Mouse (Mus musculus) MEL (cell line): ENCODE data around the gene Wdr75. TPM values are rescaled to one million over a fixed set of nuclear protein-coding genes. Genes with fewer than 3 reads are reported as not detected.

Source experiments
- DNase-seq: peaks from one replicate; pipeline ENCODE4 v3.0.0; 2011; ENCODE audit warnings: low read depth, low spot score
- H3K27ac ChIP-seq: 2 replicates; pipeline ENCODE4 v1.5.1; 2012; ENCODE audit warnings: low read depth, mild to moderate bottlenecking, control low read depth, low read length, moderate library complexity; ENCODE audit not compliant: control insufficient read depth
- H3K27me3 ChIP-seq, 2 experiments: fragments of 150-350 bp in 1 of 2; sonication (generic) in 1 of 2; 2 replicates each; pipeline ENCODE4 v1.6.1; 2012; ENCODE audit warnings: low read length in 2 of 2, mild to moderate bottlenecking in 2 of 2, improper control_type of control experiment in 1 of 2, moderate library complexity in 1 of 2; ENCODE audit not compliant: insufficient read depth in 2 of 2, control insufficient read depth in 1 of 2
- H3K36me3 ChIP-seq, 2 experiments: 2 replicates each; pipeline ENCODE4 v1.6.1; 2012 to 2014; ENCODE audit warnings: low read length in 2 of 2, improper control_type of control experiment in 1 of 2, inconsistent platforms in 1 of 2, mild to moderate bottlenecking in 1 of 2; ENCODE audit not compliant: insufficient read depth in 2 of 2, control insufficient read depth in 1 of 2
- H3K4me1 ChIP-seq, 2 experiments: fragments of 150-350 bp in 1 of 2; sonication (generic) in 1 of 2; 2 replicates each; pipeline ENCODE4 v1.6.1; 2012; ENCODE audit warnings: low read length in 2 of 2, improper control_type of control experiment in 1 of 2, mild to moderate bottlenecking in 1 of 2; ENCODE audit not compliant: insufficient read depth in 2 of 2, control insufficient read depth in 1 of 2
- H3K4me3 ChIP-seq, 2 experiments: fragments of 150-350 bp in 1 of 2; sonication (generic) in 1 of 2; 2 replicates each; pipeline ENCODE4 v1.5.1; 2012; ENCODE audit warnings: low read depth in 2 of 2, low read length in 2 of 2, mild to moderate bottlenecking in 2 of 2, moderate library complexity in 2 of 2, control low read depth in 1 of 2, improper control_type of control experiment in 1 of 2; ENCODE audit not compliant: control insufficient read depth in 1 of 2, insufficient read depth in 1 of 2
- H3K79me2 ChIP-seq: 2 replicates; pipeline ENCODE4 v1.6.1; 2012; ENCODE audit warnings: mild to moderate bottlenecking, low read length, moderate library complexity; ENCODE audit not compliant: control insufficient read depth, poor library complexity, insufficient read depth
- H3K9ac ChIP-seq: 2 replicates; pipeline ENCODE4 v1.6.1; 2012; ENCODE audit warnings: low read depth, mild to moderate bottlenecking, control low read depth, low read length, moderate library complexity; ENCODE audit not compliant: control insufficient read depth, poor library complexity, severe bottlenecking
- H3K9me3 ChIP-seq: fragments of 150-350 bp; sonication (generic); replicated peaks from 2 replicates; pipeline ENCODE4 v1.6.1; 2012; ENCODE audit warnings: mild to moderate bottlenecking, low read length, improper control_type of control experiment, moderate library complexity; ENCODE audit not compliant: insufficient read depth
- CHD1 ChIP-seq: IDR thresholded peaks from 2 replicates; pipeline ENCODE4 v1.6.1; 2012; ENCODE audit warnings: low read depth, mild to moderate bottlenecking, inconsistent platforms, low read length, improper control_type of control experiment
- CTCF ChIP-seq, 3 experiments: IDR thresholded peaks in 2 of 3; conservative IDR thresholded peaks in 1 of 3; 2 replicates each; pipeline ENCODE4 v1.5.1; 2011 to 2012; ENCODE audit warnings: low read length in 3 of 3, low read depth in 2 of 3, mild to moderate bottlenecking in 2 of 3, improper control_type of control experiment in 1 of 3, inconsistent platforms in 1 of 3, mixed read lengths in 1 of 3, moderate library complexity in 1 of 3; ENCODE audit not compliant: control insufficient read depth in 1 of 3, insufficient read depth in 1 of 3, poor library complexity in 1 of 3, severe bottlenecking in 1 of 3
- E2F4 ChIP-seq: IDR thresholded peaks from 2 replicates; pipeline ENCODE4 v1.6.1; 2011; ENCODE audit warnings: low read depth, low read length, improper control_type of control experiment, borderline replicate concordance
- ELF1 ChIP-seq: IDR thresholded peaks from 2 replicates; pipeline ENCODE4 v1.6.1; 2014; ENCODE audit warnings: low read depth, mild to moderate bottlenecking, inconsistent platforms, low read length, improper control_type of control experiment, moderate library complexity
- EP300 ChIP-seq, 2 experiments: IDR thresholded peaks; 2 replicates each; pipeline ENCODE4 v1.6.1; 2011; ENCODE audit warnings: improper control_type of control experiment in 2 of 2, low read length in 2 of 2, low read depth in 1 of 2, mild to moderate bottlenecking in 1 of 2
- GABPA ChIP-seq: IDR thresholded peaks from 2 replicates; pipeline ENCODE4 v1.6.1; 2012; ENCODE audit warnings: low read depth, mild to moderate bottlenecking, inconsistent platforms, low read length, improper control_type of control experiment, moderate library complexity
- GATA1 ChIP-seq: IDR thresholded peaks from 2 replicates; pipeline ENCODE4 v1.6.1; 2011; ENCODE audit warnings: low read depth, low read length, improper control_type of control experiment
- HCFC1 ChIP-seq: IDR thresholded peaks from 2 replicates; pipeline ENCODE4 v1.6.1; 2012; ENCODE audit warnings: low read depth, mild to moderate bottlenecking, inconsistent platforms, low read length, improper control_type of control experiment, moderate library complexity
- JUND ChIP-seq: IDR thresholded peaks from 2 replicates; pipeline ENCODE4 v1.6.1; 2011; ENCODE audit warnings: low read depth, mild to moderate bottlenecking, improper control_type of control experiment, low read length
- KAT2A ChIP-seq: conservative IDR thresholded peaks from 2 replicates; pipeline ENCODE4 v1.6.1; 2012; ENCODE audit warnings: low read depth, low read length, improper control_type of control experiment, inconsistent platforms
- MAX ChIP-seq: IDR thresholded peaks from 2 replicates; pipeline ENCODE4 v1.6.1; 2011; ENCODE audit warnings: low read length, improper control_type of control experiment
- MAZ ChIP-seq: IDR thresholded peaks from 2 replicates; pipeline ENCODE4 v1.6.1; 2012; ENCODE audit warnings: low read depth, mild to moderate bottlenecking, inconsistent platforms, low read length, improper control_type of control experiment
- POLR2AphosphoS2 ChIP-seq: IDR thresholded peaks from 2 replicates; pipeline ENCODE4 v1.6.1; 2011; ENCODE audit warnings: low read length, improper control_type of control experiment
- POLR2AphosphoS5 ChIP-seq: IDR thresholded peaks from 2 replicates; pipeline ENCODE4 v1.6.1; 2012; ENCODE audit warnings: low read depth, borderline replicate concordance, mild to moderate bottlenecking, inconsistent platforms, low read length, moderate library complexity, mixed read lengths
- RAD21 ChIP-seq: IDR thresholded peaks from 2 replicates; pipeline ENCODE4 v1.6.1; 2011; ENCODE audit warnings: mild to moderate bottlenecking, low read depth, low read length, improper control_type of control experiment
- RCOR1 ChIP-seq: IDR thresholded peaks from 2 replicates; pipeline ENCODE4 v1.6.1; 2012; ENCODE audit warnings: low read depth, mild to moderate bottlenecking, inconsistent platforms, low read length, improper control_type of control experiment
- SMC3 ChIP-seq: IDR thresholded peaks from 2 replicates; pipeline ENCODE4 v1.6.1; 2011; ENCODE audit warnings: low read depth, low read length, improper control_type of control experiment
- USF1 ChIP-seq: IDR thresholded peaks from 2 replicates; pipeline ENCODE4 v1.6.1; 2014; ENCODE audit warnings: low read depth, mild to moderate bottlenecking, inconsistent platforms, low read length, improper control_type of control experiment, moderate library complexity
- USF2 ChIP-seq, 2 experiments: IDR thresholded peaks; 2 replicates each; pipeline ENCODE4 v1.6.1; 2011 to 2012; ENCODE audit warnings: improper control_type of control experiment in 2 of 2, low read length in 2 of 2, borderline replicate concordance in 1 of 2, inconsistent platforms in 1 of 2, low read depth in 1 of 2, mild to moderate bottlenecking in 1 of 2; ENCODE audit not compliant: insufficient read depth in 1 of 2
- ZKSCAN1 ChIP-seq: IDR thresholded peaks from 2 replicates; pipeline ENCODE4 v1.6.1; 2012; ENCODE audit warnings: low read depth, mild to moderate bottlenecking, inconsistent platforms, low read length, improper control_type of control experiment, moderate library complexity
- ZMIZ1 ChIP-seq: IDR thresholded peaks from 2 replicates; pipeline ENCODE4 v1.6.1; 2012; ENCODE audit warnings: low read depth, mild to moderate bottlenecking, inconsistent platforms, low read length, improper control_type of control experiment, moderate library complexity
- polyA plus RNA-seq, 2 experiments: library from polyadenylated mRNA; stranded (reverse) in 1 of 2; unstranded in 1 of 2; fragments of >175 nt in 1 of 2; fragments of >200 nt in 1 of 2; gene quantifications; 2 replicates each; pipeline versions ENCODE4 v1.2.1 to v1.2.4; 2012; ENCODE audit warnings: low replicate concordance in 2 of 2, low read depth in 1 of 2; ENCODE audit not compliant: insufficient read length in 2 of 2, insufficient read depth in 1 of 2, missing spikeins in 1 of 2
- total RNA-seq: library from RNA; depleted of rRNA; stranded (reverse); fragments of 300-350 nt; gene quantifications from 2 replicates; pipeline ENCODE4 v1.2.3, GENCODE M21; 2012

Wdr75 gene
- total and polyA plus RNA-seq, 3 experiments, result 193 to 279 (median 195) TPM

DNA sequence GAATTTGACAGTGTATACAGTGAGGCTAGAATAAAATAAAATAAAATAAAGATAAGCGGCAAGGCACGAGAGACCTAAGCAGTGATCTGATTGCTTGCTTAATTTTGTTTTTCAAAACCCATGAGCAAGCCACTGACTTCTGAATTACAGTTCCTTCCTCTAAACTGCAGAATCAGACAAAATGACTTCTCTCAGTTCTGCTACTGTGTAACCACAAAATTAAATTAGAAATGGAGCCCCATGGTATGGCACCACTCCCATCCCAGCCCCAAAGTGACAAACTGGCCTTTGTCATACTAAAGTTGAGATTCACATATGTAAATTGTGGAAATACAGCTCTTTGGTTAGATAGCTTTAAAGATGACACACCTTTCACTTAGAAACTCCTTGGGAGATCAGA, 31.8 kb downstream of the Wdr75 start:
- Histone ChIP-seq H3K27ac (no peak overlapping the region), H3K36me3 (peaks cover 6 to 24% of the 10 kb centered on the region in 2 experiments), H3K4me1 (peaks cover 9 to 12% of the 10 kb centered on the region in 2 experiments)

GRCm38 (mm10) chr1:45830453-45831206, 35.7 kb downstream of the Wdr75 start:
- Histone ChIP-seq H3K4me1 (peaks cover 0 to 3% of the 10 kb centered on the region in 2 experiments; a peak in 1 of 4 replicates), H3K27me3 (no peaks in the 10 kb centered on the region), H3K9me3 (no peaks in the 10 kb centered on the region), H3K9ac (no peak overlapping the region), H3K27ac (no peak overlapping the region), H3K79me2 (no peaks in the 10 kb centered on the region), H3K36me3 (peaks cover 0 to 4% of the 10 kb centered on the region in 2 experiments; a peak in 3 of 4 replicates), H3K4me3 (no peak overlapping the region)
- DNase-seq, result no peak
- TF ChIP-seq USF1, result no peak
- no peak for TF ChIP-seq MAX
- TF ChIP-seq SMC3, result no peak
- no peak for TF ChIP-seq RAD21
- no peak for TF ChIP-seq CTCF (IDR thresholded peaks at IDR 0.05 in 2 of 3, conservative IDR thresholded peaks at IDR 0.05 in 1 of 3; ENCODE audit: control insufficient read depth in 1 of 3, insufficient read depth in 1 of 3, low read depth in 2 of 3, low read length in 3 of 3, poor library complexity in 1 of 3, severe bottlenecking in 1 of 3)
- no peak for TF ChIP-seq POLR2AphosphoS2
- no peak for TF ChIP-seq ZMIZ1
- no peak for TF ChIP-seq ELF1
- TF ChIP-seq ZKSCAN1, result no peak
- no peak for TF ChIP-seq MAZ
- no peak for TF ChIP-seq CHD1
- no peak for TF ChIP-seq EP300 (IDR thresholded peaks at IDR 0.05; ENCODE audit: low read depth in 1 of 2, low read length in 2 of 2)
- TF ChIP-seq GABPA, result no peak
- TF ChIP-seq JUND, result no peak
- no peak for TF ChIP-seq POLR2AphosphoS5
- TF ChIP-seq E2F4, result no peak
- no peak for TF ChIP-seq KAT2A
- no peak for TF ChIP-seq RCOR1
- TF ChIP-seq, all 39 proteins: peak for 0

More for the DNA sequence above, 31.8 kb downstream of the Wdr75 start:
- no peaks in the 10 kb centered on the region for H3K27me3 ChIP-seq
- TF ChIP-seq HCFC1, result no peak
- no peak for TF ChIP-seq GATA1
- TF ChIP-seq CHD1, result no peak
- no peak for TF ChIP-seq RAD21
- TF ChIP-seq USF2 (IDR thresholded peaks at IDR 0.05; ENCODE audit: borderline replicate concordance in 1 of 2, insufficient read depth in 1 of 2, low read depth in 1 of 2, low read length in 2 of 2), result no peak
- no peak for TF ChIP-seq GABPA
- TF ChIP-seq MAZ, result no peak
- H3K79me2 ChIP-seq, result no peaks in the 10 kb centered on the region
- H3K9me3 ChIP-seq, result no peaks in the 10 kb centered on the region
- no peak overlapping the region for H3K9ac ChIP-seq
- no peak for DNase-seq
- H3K4me3 ChIP-seq, result no peak overlapping the region
